Mouse (Mus musculus) lung, adult 2 months (tissue): Measurements from ENCODE around the gene Slpi.

Experiments
- CTCF ChIP-seq: fragments of 200-500 bp; IDR thresholded peaks from 2 replicates; pipeline ENCODE4 v1.5.1; 2011; ENCODE audit warnings: mild to moderate bottlenecking, low read length, control low read depth; ENCODE audit not compliant: insufficient read depth
- POLR2A ChIP-seq: fragments of 200-500 bp; IDR thresholded peaks from 2 replicates; pipeline ENCODE4 v1.6.1; 2011; ENCODE audit warnings: low read depth, mild to moderate bottlenecking, control low read depth, low read length, borderline replicate concordance; ENCODE audit errors: extremely low read depth

- TF ChIP-seq CTCF: no peak
- no peak for TF ChIP-seq POLR2A
Measured at GRCm38 (mm10) chr2:164421979-164422378, 33.1 kb upstream of the Slpi start.
